Mouse (Mus musculus) heart, embryonic 14.5 days (tissue): ENCODE measurements around the gene Pdcd11. TPM values are rescaled to one million over a fixed set of nuclear protein-coding genes. Genes with fewer than 3 reads are reported as not detected.

Source experiments
- ATAC-seq: fragments of 200-750 bp; cut with Nextera tagmentation; 2 replicates; pipeline ENCODE4 v1.8.0; 2017; ENCODE audit warnings: low read depth, moderate TSS enrichment; ENCODE audit not compliant: insufficient number of reproducible peaks, insufficient read depth, low FRiP score
- H3K27ac ChIP-seq, 2 experiments: fragments of 200-500 bp in 1 of 2; fragments of 300-500 bp in 1 of 2; sonication (generic) in 1 of 2; replicated peaks in 1 of 2; 2 replicates each; pipeline ENCODE4 v1.5.1; 2012 to 2014; ENCODE audit warnings: low read depth in 2 of 2, low read length in 2 of 2, control low read depth in 1 of 2, mild to moderate bottlenecking in 1 of 2, mixed read lengths in 1 of 2; ENCODE audit not compliant: control insufficient read depth in 1 of 2, insufficient read depth in 1 of 2
- H3K27me3 ChIP-seq: fragments of 300-500 bp; sonication (generic); 2 replicates; pipeline ENCODE4 v1.6.1; 2014; ENCODE audit warnings: mild to moderate bottlenecking, low read length, control low read depth; ENCODE audit not compliant: control insufficient read depth, insufficient read depth
- H3K36me3 ChIP-seq: fragments of 300-500 bp; sonication (generic); 2 replicates; pipeline ENCODE4 v1.6.1; 2014; ENCODE audit warnings: mild to moderate bottlenecking, control low read depth, low read length, mixed read lengths; ENCODE audit not compliant: control insufficient read depth, insufficient read depth
- H3K4me1 ChIP-seq, 2 experiments: fragments of 200-500 bp in 1 of 2; fragments of 300-500 bp in 1 of 2; sonication (generic) in 1 of 2; 2 replicates each; pipeline ENCODE4 v1.6.1; 2012 to 2014; ENCODE audit warnings: low read length in 2 of 2, control low read depth in 1 of 2, mixed read lengths in 1 of 2; ENCODE audit not compliant: control insufficient read depth in 2 of 2, insufficient read depth in 2 of 2
- H3K4me2 ChIP-seq: fragments of 300-500 bp; sonication (generic); 2 replicates; pipeline ENCODE4 v1.6.1; 2014; ENCODE audit warnings: mild to moderate bottlenecking, low read length
- H3K4me3 ChIP-seq, 2 experiments: fragments of 200-500 bp in 1 of 2; fragments of 300-500 bp in 1 of 2; sonication (generic) in 1 of 2; 2 replicates each; pipeline ENCODE4 v1.5.1; 2012 to 2014; ENCODE audit warnings: low read length in 2 of 2, mild to moderate bottlenecking in 2 of 2, control low read depth in 1 of 2, low read depth in 1 of 2, moderate library complexity in 1 of 2; ENCODE audit not compliant: control insufficient read depth in 1 of 2, insufficient read depth in 1 of 2
- H3K9ac ChIP-seq: fragments of 300-500 bp; sonication (generic); 2 replicates; pipeline ENCODE4 v1.6.1; 2014; ENCODE audit warnings: mild to moderate bottlenecking, low read length
- H3K9me3 ChIP-seq: fragments of 300-500 bp; sonication (generic); 2 replicates; pipeline ENCODE4 v1.6.1; 2016; ENCODE audit warnings: low read length, control low read depth; ENCODE audit not compliant: control insufficient read depth
- WGBS: fragments of 180-500 bp; shearing (Covaris S2); extraction: QIAGEN DNeasy Blood & Tissue Kit; methylation state at CpG from one replicate; pipeline ENCODE4 v1.1.7; 2014; 5-methylcytosine and 5-hydroxymethylcytosine counted together
- polyA plus RNA-seq: library from polyadenylated mRNA; unstranded; fragments of >200 nt; fragmentation: Nextera tagmentation; extraction: Ambion mirVana; gene quantifications from 2 replicates; pipeline ENCODE4 v1.2.1, GENCODE M21; 2014

The Pdcd11 gene
- polyA plus RNA-seq, 1 experiment from 2014 or later: 5.3 TPM

- ATAC-seq: no peak
- Histone ChIP-seq H3K27me3 (0 out of 2 replicates have a peak, but pooled peaks cover 4% of the 10 kb centered on the region), H3K4me3 (peak overlapping the region; percentile 19 to 22; a peak in 1 of 4 replicates), H3K4me1 (peaks cover 6 to 11% of the 10 kb centered on the region in 2 experiments; a peak in 2 of 4 replicates), H3K9ac (peak overlapping the region; percentile 52; the same call in 1 of the 2 replicates), H3K9me3 (no peaks in the 10 kb centered on the region), H3K36me3 (no peaks in the 10 kb centered on the region), H3K4me2 (peak overlapping the region; percentile 62), H3K27ac (no peak overlapping the region)
- WGBS: 16% methylated on average over 11 of the region's 11 CpGs
Observed at GRCm38 (mm10) chr19:47168793-47169412, 78.3 kb downstream of the Pdcd11 start.

- no peak for ATAC-seq
- H3K27ac ChIP-seq: no peak overlapping the region
- H3K9me3 ChIP-seq: no peaks in the 10 kb centered on the region
- 57% methylated on average over 3 of the region's 3 CpGs for WGBS
- H3K4me2 ChIP-seq: no peak overlapping the region
- H3K36me3 ChIP-seq: no peaks in the 10 kb centered on the region
- H3K4me1 ChIP-seq: peaks cover 0 to 3% of the 10 kb centered on the region in 2 experiments; a peak in 3 of 4 replicates
- H3K9ac ChIP-seq: no peak overlapping the region
- H3K4me3 ChIP-seq: no peak overlapping the region
- peaks cover 19% of the 10 kb centered on the region for H3K27me3 ChIP-seq
Observed at GRCm38 (mm10) chr19:47174515-47174914, 83.9 kb downstream of the Pdcd11 start.

- 54% methylated on average over 2 of the region's 2 CpGs for WGBS
- Histone ChIP-seq H3K4me2 (no peak overlapping the region), H3K9ac (no peak overlapping the region), H3K36me3 (no peaks in the 10 kb centered on the region), H3K4me1 (peaks cover 0 to 6% of the 10 kb centered on the region in 2 experiments; a peak in 3 of 4 replicates), H3K27me3 (peaks cover 27% of the 10 kb centered on the region), H3K9me3 (no peaks in the 10 kb centered on the region), H3K4me3 (no peak overlapping the region), H3K27ac (no peak overlapping the region)
- ATAC-seq: no peak
Observed at GRCm38 (mm10) chr19:47175472-47175871, 84.9 kb downstream of the Pdcd11 start.

- peaks cover 0 to 6% of the 10 kb centered on the region in 2 experiments; a peak in 3 of 4 replicates for H3K4me1 ChIP-seq
- H3K4me2 ChIP-seq: no peak overlapping the region
- H3K27ac ChIP-seq: no peak overlapping the region
- ATAC-seq: no peak
- H3K9me3 ChIP-seq: peaks cover 2% of the 10 kb centered on the region; the same call in 1 of the 2 replicates
- H3K36me3 ChIP-seq: no peaks in the 10 kb centered on the region
- H3K4me3 ChIP-seq: no peak overlapping the region
- 71% methylated on average over 2 of the region's 2 CpGs for WGBS
- no peak overlapping the region for H3K9ac ChIP-seq
- peaks cover 37% of the 10 kb centered on the region for H3K27me3 ChIP-seq
Observed at GRCm38 (mm10) chr19:47176916-47177505, 86.4 kb downstream of the Pdcd11 start.

- ATAC-seq: no peak
- H3K27me3 ChIP-seq: peaks cover 37% of the 10 kb centered on the region
Observed at GRCm38 (mm10) chr19:47178001-47178400, 87.4 kb downstream of the Pdcd11 start.

GRCm38 (mm10) chr19:47178431-47179271 is 88.1 kb downstream of the Pdcd11 start, which contains the start of gene Neurl1a:
TSS of gene Neurl1a (plus strand) at chr19:47178820.
- Histone ChIP-seq H3K4me1 (peaks cover 0 to 6% of the 10 kb centered on the region in 2 experiments; a peak in 3 of 4 replicates), H3K4me3 (peak within 1 kb of the TSS; percentile 60 to 69), H3K27me3 (peaks cover 37% of the 10 kb centered on the region), H3K4me2 (peak within 1 kb of the TSS; percentile 100), H3K9ac (peak within 1 kb of the TSS; percentile 73), H3K27ac (no peak within 1 kb of the TSS), H3K36me3 (no peaks in the 10 kb centered on the region), H3K9me3 (peaks cover 6% of the 10 kb centered on the region; the same call in 1 of the 2 replicates)
- no peak for ATAC-seq
- WGBS: under 1% methylated on average over 98 of the region's 98 CpGs

More at GRCm38 (mm10) chr19:47178001-47178400, 87.4 kb downstream of the Pdcd11 start:
- Histone ChIP-seq H3K9ac (no peak overlapping the region), H3K4me2 (peak overlapping the region; percentile 100), H3K9me3 (peaks cover 6% of the 10 kb centered on the region; the same call in 1 of the 2 replicates), H3K27ac (no peak overlapping the region), H3K4me1 (peaks cover 0 to 6% of the 10 kb centered on the region in 2 experiments; a peak in 3 of 4 replicates), H3K4me3 (peak overlapping the region; percentile 60 to 69; a peak in 3 of 4 replicates), H3K36me3 (no peaks in the 10 kb centered on the region)
- 20% methylated on average over 10 of the region's 10 CpGs for WGBS

- 1% methylated on average over 39 of the region's 42 CpGs for WGBS
Observed at GRCm38 (mm10) chr19:47179272-47179809, 88.8 kb downstream of the Pdcd11 start.

More at GRCm38 (mm10) chr19:47179272-47179809, 88.8 kb downstream of the Pdcd11 start:
- H3K36me3 ChIP-seq: no peaks in the 10 kb centered on the region
- H3K9me3 ChIP-seq: peaks cover 6% of the 10 kb centered on the region; the same call in 1 of the 2 replicates
- peaks cover 0 to 6% of the 10 kb centered on the region in 2 experiments; a peak in 3 of 4 replicates for H3K4me1 ChIP-seq
- peaks cover 37% of the 10 kb centered on the region for H3K27me3 ChIP-seq
- peak overlapping the region; percentile 100 for H3K4me2 ChIP-seq
- no peak for ATAC-seq
- H3K4me3 ChIP-seq: peak overlapping the region; percentile 60 to 69
- peak overlapping the region; percentile 73 for H3K9ac ChIP-seq
- no peak overlapping the region for H3K27ac ChIP-seq
